Mouse (Mus musculus) limb, embryonic 14.5 days (tissue): ENCODE measurements around the gene Tmem185b. TPM values are rescaled to one million over a fixed set of nuclear protein-coding genes. Genes with fewer than 3 reads are reported as not detected.

ENCODE experiments used
- ATAC-seq: fragments of 200-750 bp; cut with Nextera tagmentation; 2 replicates; pipeline ENCODE4 v1.8.0; 2017; ENCODE audit warnings: low read depth, moderate number of reproducible peaks, moderate TSS enrichment; ENCODE audit not compliant: low FRiP score
- DNase-seq: peaks from one replicate; pipeline ENCODE4 v3.0.0-alpha.2; 2015; ENCODE audit warnings: low spot score
- H3K27ac ChIP-seq: fragments of 300-500 bp; sonication (generic); replicated peaks from 2 replicates; pipeline ENCODE4 v1.5.1; 2014; ENCODE audit warnings: low read depth, mild to moderate bottlenecking, low read length, moderate library complexity, mixed read lengths
- H3K27me3 ChIP-seq: fragments of 300-500 bp; sonication (generic); 2 replicates; pipeline ENCODE4 v1.6.1; 2014; ENCODE audit warnings: low read length, mixed read lengths; ENCODE audit not compliant: control insufficient read depth, insufficient read depth
- H3K36me3 ChIP-seq: fragments of 300-500 bp; sonication (generic); 2 replicates; pipeline ENCODE4 v1.6.1; 2014; ENCODE audit warnings: mild to moderate bottlenecking, low read length, moderate library complexity, mixed read lengths; ENCODE audit not compliant: control insufficient read depth, insufficient read depth
- H3K4me1 ChIP-seq: fragments of 300-500 bp; sonication (generic); 2 replicates; pipeline ENCODE4 v1.6.1; 2014; ENCODE audit warnings: antibody characterized with exemption, low read length, mixed read lengths; ENCODE audit not compliant: control insufficient read depth, insufficient read depth
- H3K4me2 ChIP-seq: fragments of 300-500 bp; sonication (generic); replicated peaks from 2 replicates; pipeline ENCODE4 v1.6.1; 2014; ENCODE audit warnings: low read depth, mild to moderate bottlenecking, low read length, moderate library complexity; ENCODE audit not compliant: severe bottlenecking
- H3K4me3 ChIP-seq: fragments of 300-500 bp; sonication (generic); replicated peaks from 2 replicates; pipeline ENCODE4 v1.5.1; 2014; ENCODE audit warnings: low read length
- H3K9ac ChIP-seq: fragments of 300-500 bp; sonication (generic); 2 replicates; pipeline ENCODE4 v1.6.1; 2014; ENCODE audit warnings: mild to moderate bottlenecking, low read depth, low read length, moderate library complexity; ENCODE audit not compliant: severe bottlenecking
- H3K9me3 ChIP-seq: fragments of 300-500 bp; sonication (generic); 2 replicates; pipeline ENCODE4 v1.6.1; 2016; ENCODE audit warnings: low read length; ENCODE audit not compliant: control insufficient read depth
- POLR2A ChIP-seq: fragments of 200-500 bp; IDR thresholded peaks from 2 replicates; pipeline ENCODE4 v1.8.0; 2012; ENCODE audit warnings: inconsistent platforms, mild to moderate bottlenecking, moderate library complexity, borderline replicate concordance; ENCODE audit not compliant: insufficient read depth, insufficient read length; ENCODE audit errors: extremely low read depth
- WGBS: fragments of 180-500 bp; shearing (Covaris S2); extraction: QIAGEN DNeasy Blood & Tissue Kit; methylation state at CpG from one replicate; pipeline ENCODE4 v1.1.7; 2014; 5-methylcytosine and 5-hydroxymethylcytosine counted together
- polyA plus RNA-seq, 2 experiments: library from polyadenylated mRNA; depleted of rRNA in 1 of 2; stranded (reverse) in 1 of 2; unstranded in 1 of 2; fragments of >200 nt; fragmentation: Nextera tagmentation in 1 of 2; extraction: Ambion mirVana in 1 of 2; gene quantifications; 2 replicates each; pipeline versions ENCODE4 v1.2.1 to v1.2.3; 2012 to 2014

The Tmem185b gene
- polyA plus RNA-seq, 2 experiments, result 23.0 to 24.3 TPM

GRCm38 (mm10) chr1:119537651-119538050 lies 11.7 kb downstream of the Tmem185b start:
- ATAC-seq (no peak), DNase-seq (no peak)
- no peak for TF ChIP-seq POLR2A
- H3K9me3 ChIP-seq, result no peaks in the 10 kb centered on the region
- no peak overlapping the region for H3K4me3 ChIP-seq
- no peaks in the 10 kb centered on the region for H3K36me3 ChIP-seq
- H3K9ac ChIP-seq, result no peak overlapping the region
- WGBS, result 90% methylated on average over 5 of the region's 6 CpGs
- no peak overlapping the region for H3K27ac ChIP-seq
- no peaks in the 10 kb centered on the region for H3K4me1 ChIP-seq
- no peaks in the 10 kb centered on the region for H3K27me3 ChIP-seq
- H3K4me2 ChIP-seq, result no peak overlapping the region

- Histone ChIP-seq H3K4me3 (no peak overlapping the region), H3K36me3 (no peaks in the 10 kb centered on the region), H3K27me3 (no peaks in the 10 kb centered on the region), H3K27ac (no peak overlapping the region), H3K9me3 (no peaks in the 10 kb centered on the region), H3K4me1 (no peaks in the 10 kb centered on the region), H3K4me2 (no peak overlapping the region), H3K9ac (no peak overlapping the region)
- ATAC-seq (no peak), DNase-seq (no peak)
- TF ChIP-seq POLR2A, result no peak
- WGBS, result 52% methylated on average over 2 of the region's 2 CpGs
Measured at GRCm38 (mm10) chr1:119539252-119539651, 13.3 kb downstream of the Tmem185b start.

- H3K36me3 ChIP-seq, result no peaks in the 10 kb centered on the region
- no peak overlapping the region for H3K27ac ChIP-seq
- H3K9me3 ChIP-seq, result no peaks in the 10 kb centered on the region
- H3K4me3 ChIP-seq, result no peak overlapping the region
- H3K4me2 ChIP-seq, result no peak overlapping the region
- ATAC-seq (peak; percentile 84), DNase-seq (peak; percentile 55)
- TF ChIP-seq POLR2A, result no peak
- H3K27me3 ChIP-seq, result no peaks in the 10 kb centered on the region
- 88% methylated on average over 9 of the region's 9 CpGs for WGBS
- no peaks in the 10 kb centered on the region for H3K4me1 ChIP-seq
- no peak overlapping the region for H3K9ac ChIP-seq
Measured at GRCm38 (mm10) chr1:119540836-119541557, 15.0 kb downstream of the Tmem185b start.

- no peak for DNase-seq
- H3K27me3 ChIP-seq, result no peaks in the 10 kb centered on the region
- H3K9me3 ChIP-seq, result no peaks in the 10 kb centered on the region
- no peaks in the 10 kb centered on the region for H3K36me3 ChIP-seq
- no peak overlapping the region for H3K4me2 ChIP-seq
- H3K9ac ChIP-seq, result no peak overlapping the region
- H3K27ac ChIP-seq, result no peak overlapping the region
- 64% methylated on average over 3 of the region's 3 CpGs for WGBS
- no peak for TF ChIP-seq POLR2A
- peak; percentile 67 for ATAC-seq
- no peak overlapping the region for H3K4me3 ChIP-seq
- H3K4me1 ChIP-seq, result no peaks in the 10 kb centered on the region
Measured at GRCm38 (mm10) chr1:119541570-119541969, 15.6 kb downstream of the Tmem185b start.

- 92% methylated on average over 6 of the region's 6 CpGs for whole genome bisulfite sequencing
- Histone ChIP-seq H3K4me3 (no peak overlapping the region), H3K27me3 (no peaks in the 10 kb centered on the region), H3K4me1 (no peaks in the 10 kb centered on the region), H3K4me2 (no peak overlapping the region), H3K36me3 (no peaks in the 10 kb centered on the region), H3K9ac (no peak overlapping the region), H3K9me3 (no peaks in the 10 kb centered on the region), H3K27ac (no peak overlapping the region)
- no peak for TF ChIP-seq POLR2A
- DNase-seq (no peak), ATAC-seq (no peak)
Measured at GRCm38 (mm10) chr1:119543316-119543715, 17.4 kb downstream of the Tmem185b start.
